Mouse (Mus musculus): ENCODE measurements around the gene Lactb. TPM values are rescaled to one million over a fixed set of nuclear protein-coding genes. Genes with fewer than 3 reads are reported as not detected.

Lactb gene
- polyA plus RNA-seq, 1 experiment from 2014 or later: 7.9 TPM

Other genes with a start within 250 kb of the Lactb start
- gene Aph1b, start 180.0 kb downstream of the Lactb start, polyA plus RNA-seq (2015; fragmentation: Nextera tagmentation; extraction: Ambion mirVana): 10.1 and 11.0 TPM in 2 replicates
- gene Gm10647, start 178.4 kb downstream of the Lactb start, polyA plus RNA-seq (2015; fragmentation: Nextera tagmentation; extraction: Ambion mirVana): 0.60 and 0.81 TPM in 2 replicates
- gene Aph1c, start 140.8 kb downstream of the Lactb start, polyA plus RNA-seq (2015; fragmentation: Nextera tagmentation; extraction: Ambion mirVana): 3.8 and 4.8 TPM in 2 replicates
- gene Rab8b, start 55.8 kb downstream of the Lactb start, polyA plus RNA-seq (2015; fragmentation: Nextera tagmentation; extraction: Ambion mirVana): 25.9 and 27.3 TPM in 2 replicates
- gene Rps27l, start 29.4 kb downstream of the Lactb start, polyA plus RNA-seq (2015; fragmentation: Nextera tagmentation; extraction: Ambion mirVana): 572 and 601 TPM in 2 replicates
- 710 and 1,010 TPM in 2 replicates for gene Tpm1, start 73.9 kb upstream of the Lactb start, polyA plus RNA-seq (2015; fragmentation: Nextera tagmentation; extraction: Ambion mirVana)